Mouse (Mus musculus): ENCODE data around the gene Dcpp2.
A peak's percentile ranks its signal among the peaks of the same experiment; 100 is the strongest.
"Not testable (repeated sequence)": the region's sequence is repeated elsewhere in the genome, so short reads cannot be mapped to it uniquely, and the experiment has no call there.

The Dcpp2 gene

DNA sequence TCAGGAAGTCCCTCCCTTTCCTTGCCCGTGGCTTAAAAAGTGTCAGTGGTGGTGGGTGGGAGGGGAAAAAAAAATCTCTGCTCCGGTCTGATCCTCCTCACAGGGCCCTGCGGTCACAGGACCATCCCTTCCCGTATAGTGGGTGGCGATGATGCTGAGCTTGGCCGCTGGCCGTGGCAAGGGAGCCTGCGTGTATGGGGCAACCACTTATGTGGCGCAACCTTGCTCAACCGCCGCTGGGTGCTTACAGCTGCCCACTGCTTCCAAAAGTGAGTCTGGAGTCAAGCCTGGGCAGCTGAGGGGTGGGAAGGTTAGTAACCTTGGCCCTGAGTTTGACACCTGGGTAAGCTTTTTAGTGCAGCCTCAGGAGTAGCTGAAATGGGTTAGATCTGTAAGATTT, 12.2 kb upstream of the Dcpp2 start:
- DNase-seq (ENCODE audit: low read depth, low spot score) = no peak

GRCm38 (mm10) chr17:23873884-23874856, 6.5 kb upstream of the Dcpp2 start:
- DNase-seq (ENCODE audit: low read depth, low spot score) = peak; percentile 26
- H3K27me3 ChIP-seq (ENCODE audit: control insufficient read depth, insufficient read depth, low read length, poor library complexity, severe bottlenecking) = no peaks in the 10 kb centered on the region; the same call in 1 of the 2 replicates
- H3K36me3 ChIP-seq (ENCODE audit: control insufficient read depth, insufficient read depth, low read length, poor library complexity, severe bottlenecking) = no peaks in the 10 kb centered on the region

More for the DNA sequence above, 12.2 kb upstream of the Dcpp2 start:
- Histone ChIP-seq H3K36me3 (ENCODE audit: control insufficient read depth, insufficient read depth, low read length, poor library complexity, severe bottlenecking) (no peaks in the 10 kb centered on the region), H3K27me3 (ENCODE audit: control insufficient read depth, insufficient read depth, low read length, poor library complexity, severe bottlenecking) (no peaks in the 10 kb centered on the region)

DNA sequence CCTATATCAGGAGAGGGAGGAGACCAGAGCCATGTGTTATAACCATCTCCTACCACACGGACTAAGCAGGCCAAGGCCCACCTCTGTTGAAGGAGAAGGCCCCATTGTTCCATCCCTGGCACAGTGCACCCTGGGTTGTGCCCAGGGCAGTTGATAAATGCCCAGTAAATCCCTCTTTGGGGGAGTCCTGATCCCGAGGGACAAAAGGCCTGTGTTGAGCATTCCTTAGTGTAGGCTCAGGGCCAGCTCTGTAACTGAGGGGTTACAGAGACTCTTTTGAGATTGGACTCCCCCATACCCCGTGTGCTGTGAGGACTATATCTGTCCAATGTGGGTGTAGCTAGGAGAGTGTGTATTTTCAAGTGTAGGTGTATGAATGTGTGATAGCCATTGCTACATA, 3.9 kb upstream of the Dcpp2 start:
- Histone ChIP-seq H3K27me3 (ENCODE audit: control insufficient read depth, insufficient read depth, low read length, poor library complexity, severe bottlenecking) (no peaks in the 10 kb centered on the region; the same call in 1 of the 2 replicates), H3K36me3 (ENCODE audit: control insufficient read depth, insufficient read depth, low read length, poor library complexity, severe bottlenecking) (no peaks in the 10 kb centered on the region)
- DNase-seq (ENCODE audit: low read depth, low spot score) = no peak

DNA sequence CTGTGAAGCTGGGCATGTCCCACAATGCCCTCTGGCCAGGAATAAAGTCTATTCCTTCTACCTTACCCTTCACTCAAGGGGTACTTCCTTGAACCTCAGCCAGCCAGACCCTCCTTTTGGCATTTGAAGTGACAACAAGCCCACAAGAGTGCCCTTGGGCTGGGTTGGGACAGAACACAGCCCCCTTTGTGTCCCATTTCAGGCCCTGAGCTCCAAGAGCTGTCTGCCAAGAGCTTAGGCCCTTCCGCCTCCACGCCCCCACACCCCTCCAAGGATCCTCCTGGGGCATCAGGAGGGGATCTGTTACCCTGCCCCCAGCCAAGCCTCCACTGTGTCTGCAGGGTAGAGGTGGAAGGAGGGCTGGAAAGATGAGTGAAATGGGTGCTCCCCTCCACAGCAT, 3.5 kb upstream of the Dcpp2 start:
- H3K36me3 ChIP-seq (ENCODE audit: control insufficient read depth, insufficient read depth, low read length, poor library complexity, severe bottlenecking) = no peaks in the 10 kb centered on the region
- no peaks in the 10 kb centered on the region; the same call in 1 of the 2 replicates for H3K27me3 ChIP-seq (ENCODE audit: control insufficient read depth, insufficient read depth, low read length, poor library complexity, severe bottlenecking)
- DNase-seq (ENCODE audit: low read depth, low spot score) = no peak

GRCm38 (mm10) chr17:23917158-23917557, 36.5 kb downstream of the Dcpp2 start, which contains the start of gene Dcpp3:
Gene Dcpp3 (plus strand): TSS chr17:23917458.
- H3K27me3 ChIP-seq (ENCODE audit: control insufficient read depth, insufficient read depth, low read length, poor library complexity, severe bottlenecking); H3K36me3 ChIP-seq (ENCODE audit: control insufficient read depth, insufficient read depth, low read length, poor library complexity, severe bottlenecking); DNase-seq (ENCODE audit: low read depth, low spot score): not testable (repeated sequence)

DNA sequence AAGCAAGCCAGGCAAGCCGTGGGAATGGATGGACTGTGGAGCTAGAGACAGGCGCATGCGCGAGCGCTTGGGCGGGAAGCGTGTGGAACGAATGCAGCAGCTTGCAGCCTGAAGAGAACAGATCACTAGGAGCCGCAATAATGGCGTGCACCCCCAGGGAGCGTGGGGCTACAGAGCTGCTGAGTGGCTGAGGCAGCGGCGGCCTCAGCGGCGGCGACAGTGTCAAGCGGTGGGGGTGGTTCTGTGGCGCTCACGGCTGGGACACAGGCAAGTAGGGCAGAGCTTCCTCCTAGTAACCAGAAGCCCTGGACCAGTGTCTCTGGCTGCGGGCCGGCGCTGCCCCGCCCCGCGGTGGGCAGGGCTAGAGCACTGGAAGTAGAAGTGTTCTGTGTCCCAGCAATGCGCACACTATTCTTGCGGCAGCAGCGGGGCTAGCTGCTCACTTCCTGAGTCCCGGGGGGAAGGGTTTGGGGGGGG, 43.9 kb downstream of the Dcpp2 start:
- no peaks in the 10 kb centered on the region for H3K27me3 ChIP-seq (ENCODE audit: control insufficient read depth, insufficient read depth, low read length, poor library complexity, severe bottlenecking)
- H3K36me3 ChIP-seq (ENCODE audit: control insufficient read depth, insufficient read depth, low read length, poor library complexity, severe bottlenecking) = no peaks in the 10 kb centered on the region
- DNase-seq (ENCODE audit: low read depth, low spot score) = peak; percentile 87

- Histone ChIP-seq H3K27me3 (ENCODE audit: control insufficient read depth, insufficient read depth, low read length, poor library complexity, severe bottlenecking) (no peaks in the 10 kb centered on the region), H3K36me3 (ENCODE audit: control insufficient read depth, insufficient read depth, low read length, poor library complexity, severe bottlenecking) (no peaks in the 10 kb centered on the region)
- peak; percentile 38 for DNase-seq (ENCODE audit: low read depth, low spot score)
Measured at GRCm38 (mm10) chr17:23925090-23925493, 44.4 kb downstream of the Dcpp2 start.

- no peak for DNase-seq (ENCODE audit: low read depth, low spot score)
- no peaks in the 10 kb centered on the region for H3K27me3 ChIP-seq (ENCODE audit: control insufficient read depth, insufficient read depth, low read length, poor library complexity, severe bottlenecking)
- H3K36me3 ChIP-seq (ENCODE audit: control insufficient read depth, insufficient read depth, low read length, poor library complexity, severe bottlenecking) = no peaks in the 10 kb centered on the region
Measured at GRCm38 (mm10) chr17:23931157-23931556, 50.5 kb downstream of the Dcpp2 start.

- no peaks in the 10 kb centered on the region for H3K36me3 ChIP-seq (ENCODE audit: control insufficient read depth, insufficient read depth, low read length, poor library complexity, severe bottlenecking)
- no peaks in the 10 kb centered on the region for H3K27me3 ChIP-seq (ENCODE audit: control insufficient read depth, insufficient read depth, low read length, poor library complexity, severe bottlenecking)
- DNase-seq (ENCODE audit: low read depth, low spot score) = no peak
Measured at GRCm38 (mm10) chr17:23941372-23941771, 60.7 kb downstream of the Dcpp2 start, which contains the start of gene Sbp. Gene Sbp (plus strand): TSS chr17:23941672.

GRCm38 (mm10) chr17:23947486-23947885, 66.8 kb downstream of the Dcpp2 start:
- H3K27me3 ChIP-seq (ENCODE audit: control insufficient read depth, insufficient read depth, low read length, poor library complexity, severe bottlenecking); H3K36me3 ChIP-seq (ENCODE audit: control insufficient read depth, insufficient read depth, low read length, poor library complexity, severe bottlenecking); DNase-seq (ENCODE audit: low read depth, low spot score): not testable (repeated sequence)

GRCm38 (mm10) chr17:23949068-23949467, 68.4 kb downstream of the Dcpp2 start:
- no peak for DNase-seq (ENCODE audit: low read depth, low spot score)
- no peaks in the 10 kb centered on the region for H3K27me3 ChIP-seq (ENCODE audit: control insufficient read depth, insufficient read depth, low read length, poor library complexity, severe bottlenecking)
- no peaks in the 10 kb centered on the region for H3K36me3 ChIP-seq (ENCODE audit: control insufficient read depth, insufficient read depth, low read length, poor library complexity, severe bottlenecking)
